Comparison of ENCODE assay signal across 10 mouse cellular contexts in the genomic region with DNA sequence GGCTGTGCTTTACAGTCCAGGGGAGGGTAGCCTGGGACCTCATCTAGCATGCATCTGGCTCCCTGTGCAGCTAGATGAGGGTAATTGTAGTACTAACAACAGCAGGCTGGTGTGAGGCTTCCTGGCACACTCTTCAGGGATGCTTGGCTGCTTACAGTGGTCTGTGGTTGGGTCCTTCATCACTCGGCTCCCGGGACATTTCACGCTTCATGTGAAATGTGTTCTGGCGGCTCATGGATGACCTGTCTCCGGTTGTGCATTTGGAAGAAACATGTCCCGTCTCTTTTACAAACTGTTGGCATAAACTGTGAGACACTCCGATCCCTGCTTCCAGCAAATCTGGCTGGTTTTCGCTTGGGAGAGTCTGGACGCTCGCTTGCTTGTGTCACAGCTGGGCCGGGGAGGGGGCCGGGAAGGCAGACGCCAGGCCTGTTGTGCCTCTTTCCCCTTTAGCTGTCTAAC.
DNase-seq lines count a peak whose midpoint lies in the region; ATAC-seq lines count a peak whose summit lies in the region.
"Had no signal": no experiment of that assay in that cellular context is flagged by ENCODE, and none has a peak within 500 bp of the region (broad histone marks: within the 10 kb centered on the region; RNA-seq: fewer than 3 reads in every experiment).

No protein-coding gene starts in this region.

- no peak overlapping the region for H3K4me2 ChIP-seq in embryonic facial prominence, embryonic 14.5 days (ENCODE audit: low read depth, low read length)
- H3K4me2 ChIP-seq in midbrain, embryonic 15.5 days: no peak overlapping the region

- no peak overlapping the region for H3K4me3 ChIP-seq in embryonic facial prominence, embryonic 14.5 days (ENCODE audit: low read depth, low read length)
- H3K4me3 ChIP-seq in hindbrain, embryonic 10.5 days: no peak overlapping the region
- H3K4me3 ChIP-seq in midbrain, embryonic 15.5 days: no peak overlapping the region
- H3K4me3 ChIP-seq: erythroblast, embryonic 14.5 days; left cerebral cortex, adult 2 months had no signal

- peak; percentile 26 to 34 for DNase-seq in layer of hippocampus, postnatal 10 days (ENCODE audit: low spot score in 2 of 2)
- no peak for DNase-seq in layer of hippocampus, postnatal 25 days (ENCODE audit: extremely low spot score in 1 of 2, low spot score in 1 of 2)
- peak; percentile 87 for DNase-seq in embryonic facial prominence, embryonic 14.5 days (ENCODE audit: low spot score)
- DNase-seq in hindbrain, embryonic 10.5 days (ENCODE audit: low spot score): no peak
- no peak for DNase-seq in B cell, adult 2 months
- DNase-seq: heart, postnatal 10 days had no signal

- 37% methylated on average over 13 of the region's 13 CpGs for WGBS in embryonic facial prominence, embryonic 14.5 days
- WGBS in hindbrain, embryonic 10.5 days: 72% methylated on average over 13 of the region's 13 CpGs
- 46% methylated on average over 13 of the region's 13 CpGs for WGBS in midbrain, embryonic 15.5 days

- peak overlapping the region; percentile 3; the same call in 1 of the 2 replicates for H3K27ac ChIP-seq in embryonic facial prominence, embryonic 14.5 days (replicated peaks; ENCODE audit: low read depth, low read length)
- peak overlapping the region; percentile 62 for H3K27ac ChIP-seq in hindbrain, embryonic 10.5 days
- H3K27ac ChIP-seq in midbrain, embryonic 15.5 days: no peak overlapping the region; the same call in 1 of the 2 replicates
- H3K27ac ChIP-seq: left cerebral cortex, adult 2 months had no signal

- H3K9me3 ChIP-seq in embryonic facial prominence, embryonic 14.5 days (ENCODE audit: control insufficient read depth, low read length): 0 out of 2 replicates have a peak, but pooled peaks cover 6% of the 10 kb centered on the region
- H3K9me3 ChIP-seq in hindbrain, embryonic 10.5 days: no peaks in the 10 kb centered on the region
- 0 out of 2 replicates have a peak, but pooled peaks cover 3% of the 10 kb centered on the region for H3K9me3 ChIP-seq in midbrain, embryonic 15.5 days

- no peak overlapping the region for H3K9ac ChIP-seq in embryonic facial prominence, embryonic 14.5 days (ENCODE audit: low read depth, low read length)
- H3K9ac ChIP-seq in midbrain, embryonic 15.5 days: no peak overlapping the region

- peaks cover 9% of the 10 kb centered on the region for H3K4me1 ChIP-seq in embryonic facial prominence, embryonic 14.5 days (ENCODE audit: control insufficient read depth, insufficient read depth, low read length)
- peaks cover 57% of the 10 kb centered on the region for H3K4me1 ChIP-seq in hindbrain, embryonic 10.5 days (replicated peaks)
- H3K4me1 ChIP-seq in midbrain, embryonic 15.5 days: peaks cover 18% of the 10 kb centered on the region

- peaks cover 4% of the 10 kb centered on the region; the same call in 1 of the 2 replicates for H3K27me3 ChIP-seq in embryonic facial prominence, embryonic 14.5 days (replicated peaks; ENCODE audit: control insufficient read depth, insufficient read depth, low read length)
- no peaks in the 10 kb centered on the region for H3K27me3 ChIP-seq in hindbrain, embryonic 10.5 days (ENCODE audit: insufficient read depth, poor library complexity, severe bottlenecking)
- H3K27me3 ChIP-seq in midbrain, embryonic 15.5 days (replicated peaks): no peaks in the 10 kb centered on the region; the same call in 1 of the 2 replicates

- no peaks in the 10 kb centered on the region for H3K36me3 ChIP-seq in embryonic facial prominence, embryonic 14.5 days (ENCODE audit: control insufficient read depth, insufficient read depth, low read length)
- H3K36me3 ChIP-seq in hindbrain, embryonic 10.5 days: no peaks in the 10 kb centered on the region
- no peaks in the 10 kb centered on the region for H3K36me3 ChIP-seq in midbrain, embryonic 15.5 days (replicated peaks)

- ATAC-seq in embryonic facial prominence, embryonic 14.5 days (ENCODE audit: low read depth): peak; percentile 89
- 0 out of 2 replicates have a peak, but pooled peaks have one; percentile 30 for ATAC-seq in midbrain, embryonic 15.5 days (replicated peaks)
- no peak for ATAC-seq in erythroid progenitor cell, adult 5-6 weeks (replicated peaks; ENCODE audit: low FRiP score, poor library complexity, severe bottlenecking)

Comparison
In these comparisons a context has a peak if more than half of its experiments do, and no peak if none do; other contexts are left out.
1. DNase-seq: peak in layer of hippocampus, postnatal 10 days (2 of 2) and embryonic facial prominence, embryonic 14.5 days (single experiment); none in layer of hippocampus, postnatal 25 days (0 of 2), hindbrain, embryonic 10.5 days (single experiment) and B cell, adult 2 months (0 of 2).